Mouse (Mus musculus): ENCODE data around the gene Tagln2.

GRCm38 (mm10) chr1:172478020-172478419 is 21.8 kb upstream of the Tagln2 start:
- TF ChIP-seq CTCF (conservative IDR thresholded peaks at IDR 0.05; ENCODE audit: low read length) (no peak), NANOG (IDR thresholded peaks at IDR 0.05; ENCODE audit: borderline replicate concordance, low read length) (no peak), POU5F1 (IDR thresholded peaks at IDR 0.05; ENCODE audit: borderline replicate concordance, low read length) (no peak)
